Mouse (Mus musculus) E14TG2a.4 (cell line): ENCODE results near the gene Socs5.

Experiments used
- H3K27me3 ChIP-seq: 2 replicates; pipeline ENCODE4 v1.6.1; 2014; ENCODE audit warnings: low read length, control low read depth; ENCODE audit not compliant: insufficient read depth
- H3K36me3 ChIP-seq: 2 replicates; pipeline ENCODE4 v1.6.1; 2014; ENCODE audit warnings: low read length, control low read depth; ENCODE audit not compliant: insufficient read depth
- H3K4me1 ChIP-seq: replicated peaks from 2 replicates; pipeline ENCODE4 v1.6.1; 2014; ENCODE audit warnings: low read depth, low read length, control low read depth
- H3K4me3 ChIP-seq: replicated peaks from 2 replicates; pipeline ENCODE4 v1.5.1; 2014; ENCODE audit warnings: mild to moderate bottlenecking, low read length
- H3K9me3 ChIP-seq: 2 replicates; pipeline ENCODE4 v1.6.1; 2014; ENCODE audit warnings: low read length, control low read depth
- CTCF ChIP-seq: conservative IDR thresholded peaks from 2 replicates; pipeline ENCODE4 v1.5.1; 2014; ENCODE audit warnings: low read length
- NANOG ChIP-seq: IDR thresholded peaks from 2 replicates; pipeline ENCODE4 v1.6.1; 2014; ENCODE audit warnings: borderline replicate concordance, low read length, mixed read lengths
- POU5F1 ChIP-seq: IDR thresholded peaks from 2 replicates; pipeline ENCODE4 v1.6.1; 2014; ENCODE audit warnings: low read length, borderline replicate concordance

The Socs5 gene

DNA sequence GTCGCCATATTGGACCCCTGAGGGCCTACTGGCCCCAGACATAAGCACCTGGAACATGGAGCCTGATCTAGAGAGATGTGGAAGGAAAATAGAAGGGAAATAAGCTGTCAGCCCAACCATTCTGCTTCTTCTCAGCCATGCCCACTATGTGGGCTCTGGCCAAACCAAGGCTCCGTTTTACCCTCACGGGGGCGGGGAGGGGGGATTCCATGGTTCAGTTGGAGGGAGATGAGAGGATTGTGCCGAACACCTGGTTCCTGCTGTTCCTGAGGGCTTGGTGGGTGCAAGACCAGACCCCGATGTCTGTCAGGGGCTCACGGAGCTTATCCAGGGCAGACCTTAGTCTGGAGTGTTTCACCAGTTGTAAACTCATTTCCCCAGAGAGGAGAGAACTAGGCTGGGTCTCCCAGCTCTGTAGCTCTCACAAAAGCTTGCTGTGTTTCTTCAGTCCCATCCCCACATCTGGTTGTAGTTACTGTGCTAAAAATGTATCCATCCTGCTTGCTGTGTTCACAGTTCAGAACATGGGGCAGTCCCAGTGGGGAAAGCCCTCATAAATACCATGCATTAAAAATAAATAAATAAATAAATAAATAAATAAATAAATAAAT is 56.9 kb downstream of the Socs5 start:
- peaks cover 7% of the 10 kb centered on the region for H3K9me3 ChIP-seq
- peaks cover 3% of the 10 kb centered on the region for H3K27me3 ChIP-seq
- no peaks in the 10 kb centered on the region for H3K36me3 ChIP-seq
- TF ChIP-seq POU5F1 (no peak), NANOG (no peak), CTCF (no peak)
- 0 out of 2 replicates have a peak, but pooled peaks cover 2% of the 10 kb centered on the region for H3K4me1 ChIP-seq
- H3K4me3 ChIP-seq = no peak overlapping the region

DNA sequence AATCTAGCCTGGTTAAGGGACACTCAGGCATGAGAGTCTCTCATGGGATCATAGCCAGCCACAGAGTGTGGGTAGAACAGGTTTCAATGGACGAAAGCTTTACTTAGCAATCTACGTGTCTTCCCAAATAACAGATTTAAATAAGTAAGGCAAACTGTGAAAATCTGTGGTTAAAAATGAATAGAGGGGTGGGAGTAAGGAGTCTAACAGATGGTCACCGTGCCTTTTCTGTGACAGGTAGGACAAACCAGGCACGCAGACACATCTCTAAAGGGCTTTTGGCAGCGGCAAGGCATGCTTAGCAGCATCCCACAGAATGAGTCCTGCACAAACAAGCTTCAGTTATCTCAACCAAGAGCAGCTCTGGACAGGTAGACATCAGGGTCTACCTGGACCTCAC is 59.9 kb downstream of the Socs5 start:
- no peak overlapping the region for H3K4me3 ChIP-seq
- peaks cover 7% of the 10 kb centered on the region for H3K9me3 ChIP-seq
- peaks cover 3% of the 10 kb centered on the region for H3K27me3 ChIP-seq
- H3K36me3 ChIP-seq = no peaks in the 10 kb centered on the region
- TF ChIP-seq POU5F1 = no peak
- TF ChIP-seq NANOG = no peak
- no peak for TF ChIP-seq CTCF
- peaks cover 12% of the 10 kb centered on the region; the same call in 1 of the 2 replicates for H3K4me1 ChIP-seq

DNA sequence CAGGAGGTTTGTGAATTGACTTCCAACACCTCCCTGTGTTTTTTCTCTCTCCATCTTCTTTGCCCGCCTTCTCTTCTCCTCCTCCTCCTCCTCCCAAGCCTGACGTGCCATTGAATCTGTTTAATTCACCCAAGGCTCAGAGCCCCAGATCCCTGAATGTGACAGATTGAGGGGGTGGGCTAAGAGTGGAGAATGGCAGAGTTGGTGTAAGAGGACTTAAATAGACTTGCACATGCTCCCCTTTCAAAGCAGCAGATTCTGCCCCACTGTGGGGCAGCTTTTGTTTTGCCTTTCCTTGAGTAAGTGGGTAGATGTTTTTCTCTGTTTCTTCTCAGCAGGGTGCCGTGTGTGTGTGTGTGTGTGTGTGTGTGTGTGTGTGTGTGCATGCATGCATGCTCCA is 61.6 kb downstream of the Socs5 start:
- Histone ChIP-seq H3K9me3 (peaks cover 7% of the 10 kb centered on the region), H3K36me3 (no peaks in the 10 kb centered on the region), H3K4me3 (no peak overlapping the region), H3K4me1 (peaks cover 12% of the 10 kb centered on the region; the same call in 1 of the 2 replicates), H3K27me3 (peaks cover 3% of the 10 kb centered on the region)
- TF ChIP-seq NANOG (no peak), POU5F1 (no peak), CTCF (no peak)

DNA sequence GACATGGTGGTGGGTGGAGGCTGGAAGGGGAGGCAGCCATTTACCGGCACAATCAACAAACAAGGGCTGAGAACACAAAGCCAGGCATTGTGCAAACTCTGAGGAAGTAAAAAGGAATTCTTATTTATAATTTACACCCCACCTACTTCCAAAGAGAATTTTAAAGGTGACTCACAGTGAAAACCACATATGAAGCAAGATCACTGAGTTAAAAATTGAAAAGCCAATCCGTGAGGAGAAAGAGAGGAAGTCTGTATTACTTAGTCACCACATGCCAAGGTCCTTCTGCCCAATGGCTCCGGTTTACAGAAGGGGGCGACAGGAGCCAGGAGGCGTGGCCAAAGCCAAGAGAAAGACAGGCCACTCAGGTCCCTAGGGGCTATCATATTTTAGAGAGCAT is 62.9 kb downstream of the Socs5 start:
- no peaks in the 10 kb centered on the region for H3K36me3 ChIP-seq
- peaks cover 12% of the 10 kb centered on the region; the same call in 1 of the 2 replicates for H3K4me1 ChIP-seq
- TF ChIP-seq NANOG (no peak), CTCF (no peak), POU5F1 (no peak)
- H3K9me3 ChIP-seq = peaks cover 7% of the 10 kb centered on the region
- H3K27me3 ChIP-seq = peaks cover 3% of the 10 kb centered on the region
- no peak overlapping the region for H3K4me3 ChIP-seq

DNA sequence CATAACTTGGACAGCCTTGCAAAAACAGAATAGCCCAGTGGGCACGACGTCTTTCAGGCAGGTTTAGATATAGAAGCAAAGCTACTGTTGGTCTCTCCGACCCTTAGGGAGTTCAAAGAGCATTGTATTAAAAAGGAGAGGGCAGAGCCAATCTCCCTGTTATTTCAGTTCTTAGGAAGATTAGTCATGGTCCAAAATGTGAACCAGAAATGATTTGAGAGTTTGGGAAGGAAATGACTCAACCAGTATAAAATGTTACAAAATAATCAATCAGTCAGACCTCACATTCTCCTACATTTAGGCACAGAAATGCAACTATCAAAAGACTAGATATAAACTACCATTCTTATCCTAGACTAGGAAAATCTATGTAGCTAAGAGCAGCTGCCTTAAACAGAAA is 64.6 kb downstream of the Socs5 start:
- Histone ChIP-seq H3K9me3 (no peaks in the 10 kb centered on the region), H3K4me3 (no peak overlapping the region), H3K36me3 (no peaks in the 10 kb centered on the region), H3K27me3 (peaks cover 10% of the 10 kb centered on the region; the same call in 1 of the 2 replicates), H3K4me1 (peaks cover 24% of the 10 kb centered on the region)
- no peak for TF ChIP-seq NANOG
- no peak for TF ChIP-seq CTCF
- no peak for TF ChIP-seq POU5F1

DNA sequence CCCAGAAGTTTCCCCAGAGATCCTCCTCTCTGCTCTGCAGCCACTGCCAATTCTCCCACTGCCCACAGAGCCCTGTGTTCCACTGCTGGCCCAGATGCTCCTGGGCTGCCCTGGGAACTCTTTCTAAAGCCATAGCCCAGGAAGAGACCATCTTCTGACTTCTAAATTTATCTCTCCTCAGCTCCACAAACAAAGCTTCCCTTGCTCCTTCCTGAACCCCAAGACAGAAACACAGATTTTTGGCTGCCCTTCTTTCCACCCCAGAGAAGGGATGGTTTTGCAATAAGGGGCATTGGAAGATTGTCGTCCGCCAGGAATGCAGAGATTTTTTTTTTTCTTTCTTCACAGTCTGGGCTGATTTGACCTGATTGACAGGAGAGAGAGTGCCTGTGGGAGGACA is 66.5 kb downstream of the Socs5 start:
- Histone ChIP-seq H3K9me3 (no peaks in the 10 kb centered on the region), H3K4me3 (no peak overlapping the region), H3K27me3 (peaks cover 10% of the 10 kb centered on the region; the same call in 1 of the 2 replicates), H3K36me3 (no peaks in the 10 kb centered on the region), H3K4me1 (peaks cover 41% of the 10 kb centered on the region)
- TF ChIP-seq CTCF (no peak), POU5F1 (no peak), NANOG (no peak)

DNA sequence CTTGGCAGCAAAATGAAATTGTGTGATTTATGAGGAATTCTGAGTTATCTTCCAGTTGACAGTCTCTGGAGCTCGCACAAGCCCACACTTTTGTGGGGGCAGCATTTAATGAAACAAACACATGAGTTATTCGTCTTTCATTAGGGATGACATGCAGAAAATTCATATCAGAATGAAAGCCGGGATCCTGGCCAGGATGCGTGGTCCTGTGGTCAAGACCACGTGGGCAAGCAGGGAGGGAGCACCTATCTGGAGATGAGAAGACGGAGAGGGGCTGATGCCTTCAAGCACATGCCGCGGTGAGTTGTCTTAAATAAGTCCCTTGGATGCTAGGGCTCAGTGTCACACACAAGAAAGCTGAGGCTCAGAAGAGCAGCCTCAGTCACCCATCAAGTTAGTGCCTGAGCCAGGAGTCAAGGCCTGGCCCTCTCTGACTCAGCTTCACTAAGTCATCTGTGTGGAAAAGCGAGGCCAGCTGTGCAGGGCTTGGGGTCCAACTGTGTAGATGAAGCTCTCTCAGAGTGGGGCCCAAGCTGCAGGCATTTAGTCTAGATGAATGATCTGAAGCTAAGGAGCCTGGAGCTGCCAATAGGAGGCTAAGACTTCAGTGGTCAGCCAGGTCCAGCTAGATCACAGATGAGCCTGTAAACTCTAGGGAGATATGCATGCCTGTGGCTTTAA is 67.3 kb downstream of the Socs5 start:
- Histone ChIP-seq H3K4me3 (no peak overlapping the region), H3K27me3 (peaks cover 10% of the 10 kb centered on the region; the same call in 1 of the 2 replicates), H3K9me3 (no peaks in the 10 kb centered on the region), H3K36me3 (no peaks in the 10 kb centered on the region), H3K4me1 (peaks cover 47% of the 10 kb centered on the region)
- no peak for TF ChIP-seq CTCF
- no peak for TF ChIP-seq NANOG
- no peak for TF ChIP-seq POU5F1

DNA sequence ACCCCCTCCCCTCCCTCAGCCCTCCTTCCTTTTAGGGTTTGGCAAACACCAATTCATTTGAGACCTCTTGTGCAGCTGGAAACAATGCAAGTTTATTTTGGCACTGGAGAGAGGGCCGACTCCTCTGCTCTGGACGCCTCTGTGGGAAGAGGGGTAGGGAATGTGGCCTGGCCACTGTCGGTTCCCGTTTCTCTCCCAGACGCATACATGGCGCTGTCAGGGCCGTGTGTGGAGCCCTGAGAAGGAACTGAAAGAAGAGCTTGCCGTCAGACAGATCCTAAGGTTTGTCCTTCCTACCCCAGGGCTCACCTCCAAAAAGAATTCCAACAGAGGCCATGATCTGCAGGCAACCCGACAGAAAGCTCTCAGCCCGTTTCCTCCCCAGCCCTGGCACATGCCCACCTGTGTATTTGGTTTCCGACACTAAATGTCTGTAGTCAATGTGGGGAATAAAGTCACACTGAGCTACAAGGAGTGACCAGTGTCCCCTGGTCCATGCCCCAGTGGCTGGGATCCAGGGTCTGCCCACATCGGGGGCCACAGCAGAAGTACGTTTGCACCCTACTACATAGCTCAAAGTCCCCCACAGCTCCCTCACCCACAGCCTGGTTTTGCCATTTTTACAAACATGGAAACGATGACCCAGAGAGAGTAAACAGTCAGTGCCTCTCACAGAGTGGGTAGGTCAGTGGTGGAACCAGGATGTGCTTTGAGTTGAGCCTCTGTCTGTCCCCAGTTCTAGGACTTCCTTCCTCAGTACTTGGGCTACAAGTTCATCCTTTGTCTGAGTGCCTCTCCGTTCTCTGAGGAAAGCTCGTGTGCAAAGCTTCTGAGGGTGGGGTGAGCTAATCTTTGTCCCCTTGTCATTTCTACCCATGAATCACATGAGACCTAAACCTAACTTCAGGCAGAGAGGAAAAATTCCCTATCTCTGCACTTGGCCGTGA is 68.9 kb downstream of the Socs5 start:
- no peak overlapping the region for H3K4me3 ChIP-seq
- TF ChIP-seq NANOG = no peak
- no peak for TF ChIP-seq CTCF
- TF ChIP-seq POU5F1 = no peak
- H3K4me1 ChIP-seq = peaks cover 53% of the 10 kb centered on the region
- no peaks in the 10 kb centered on the region for H3K36me3 ChIP-seq
- no peaks in the 10 kb centered on the region for H3K9me3 ChIP-seq
- H3K27me3 ChIP-seq = peaks cover 10% of the 10 kb centered on the region; the same call in 1 of the 2 replicates
